Mouse (Mus musculus) liver, postnatal 0 days (tissue): ENCODE data around the gene Rad23a. TPM values are rescaled to one million over a fixed set of nuclear protein-coding genes. Genes with fewer than 3 reads are reported as not detected.

ENCODE experiments used
- ATAC-seq: fragments of 200-750 bp; cut with Nextera tagmentation; 2 replicates; pipeline ENCODE4 v1.8.0; 2017; ENCODE audit warnings: mild to moderate bottlenecking, moderate library complexity
- DNase-seq: peaks from one replicate; pipeline ENCODE4 v3.0.0-alpha.2; 2016
- H3K27ac ChIP-seq: fragments of 300-500 bp; sonication (generic); 2 replicates; pipeline ENCODE4 v1.5.1; 2014; ENCODE audit warnings: antibody characterized with exemption, moderate library complexity, mild to moderate bottlenecking, low read depth
- H3K27me3 ChIP-seq: fragments of 300-500 bp; sonication (generic); 2 replicates; pipeline ENCODE4 v1.6.1; 2014; ENCODE audit warnings: low read length, control low read depth, mixed read lengths; ENCODE audit not compliant: insufficient read depth
- H3K36me3 ChIP-seq: fragments of 300-500 bp; sonication (generic); replicated peaks from 2 replicates; pipeline ENCODE4 v1.6.1; 2014; ENCODE audit warnings: mild to moderate bottlenecking, control low read depth, low read length, moderate library complexity, mixed read lengths; ENCODE audit not compliant: insufficient read depth
- H3K4me1 ChIP-seq: fragments of 300-500 bp; sonication (generic); 2 replicates; pipeline ENCODE4 v1.6.1; 2014; ENCODE audit warnings: antibody characterized with exemption, mild to moderate bottlenecking, control low read depth; ENCODE audit not compliant: insufficient read depth
- H3K4me2 ChIP-seq: fragments of 300-500 bp; sonication (generic); 2 replicates; pipeline ENCODE4 v1.6.1; 2014; ENCODE audit warnings: low read depth, mild to moderate bottlenecking, low read length, moderate library complexity, mixed read lengths
- H3K4me3 ChIP-seq: fragments of 300-500 bp; sonication (generic); 2 replicates; pipeline ENCODE4 v1.5.1; 2014; ENCODE audit warnings: low read depth, low read length
- H3K9ac ChIP-seq: fragments of 300-500 bp; sonication (generic); replicated peaks from 2 replicates; pipeline ENCODE4 v1.6.1; 2014; ENCODE audit warnings: mild to moderate bottlenecking, moderate library complexity
- H3K9me3 ChIP-seq: fragments of 300-500 bp; sonication (generic); 2 replicates; pipeline ENCODE4 v1.6.1; 2016; ENCODE audit warnings: mild to moderate bottlenecking, control low read depth, low read length, mixed read lengths
- CTCF ChIP-seq: sonication (generic); IDR thresholded peaks from 2 replicates; pipeline ENCODE4 v1.5.1; 2016; ENCODE audit warnings: antibody characterized with exemption, low read depth
- EP300 ChIP-seq: IDR thresholded peaks from 2 replicates; pipeline ENCODE4 v1.6.1; 2016; ENCODE audit warnings: antibody characterized with exemption, low read depth, mild to moderate bottlenecking
- WGBS: fragments of 180-500 bp; shearing (Covaris S2); extraction: QIAGEN DNeasy Blood & Tissue Kit; methylation state at CpG from one replicate; pipeline ENCODE4 v1.1.7; 2014; ENCODE audit not compliant: insufficient replicate concordance; 5-methylcytosine and 5-hydroxymethylcytosine counted together
- polyA plus RNA-seq: library from polyadenylated mRNA; unstranded; fragments of >200 nt; fragmentation: Nextera tagmentation; extraction: Ambion mirVana; gene quantifications from 2 replicates; pipeline ENCODE4 v1.2.1, GENCODE M21; 2015

The Rad23a gene
- polyA plus RNA-seq, 1 experiment from 2014 or later: 164 TPM

GRCm38 (mm10) chr8:84874339-84874738 lies 33.9 kb upstream of the Rad23a start:
- H3K36me3 ChIP-seq: peaks cover 2% of the 10 kb centered on the region; the same call in 1 of the 2 replicates
- H3K9me3 ChIP-seq: no peaks in the 10 kb centered on the region
- 0 out of 2 replicates have a peak, but pooled peaks have one; percentile 6 for TF ChIP-seq CTCF
- no peak for TF ChIP-seq EP300
- WGBS: 61% methylated on average over 3 of the region's 3 CpGs
- H3K27me3 ChIP-seq: no peaks in the 10 kb centered on the region
- no peak overlapping the region; the same call in 1 of the 2 replicates for H3K27ac ChIP-seq
- no peak overlapping the region for H3K4me3 ChIP-seq
- H3K4me2 ChIP-seq: no peak overlapping the region
- ATAC-seq (no peak), DNase-seq (no peak)
- H3K4me1 ChIP-seq: peaks cover 27% of the 10 kb centered on the region
- H3K9ac ChIP-seq: no peak overlapping the region

- WGBS: 75% methylated on average over 4 of the region's 4 CpGs
- Histone ChIP-seq H3K4me3 (peak overlapping the region; percentile 52), H3K27me3 (no peaks in the 10 kb centered on the region), H3K4me2 (peak overlapping the region; percentile 99), H3K27ac (no peak overlapping the region), H3K9ac (0 out of 2 replicates have a peak overlapping the region, but pooled peaks have one; percentile 62), H3K4me1 (peaks cover 27% of the 10 kb centered on the region), H3K36me3 (peaks cover 14% of the 10 kb centered on the region), H3K9me3 (no peaks in the 10 kb centered on the region)
- DNase-seq (no peak), ATAC-seq (no peak)
- TF ChIP-seq CTCF: no peak
- no peak for TF ChIP-seq EP300
These were observed 32.6 kb upstream of the Rad23a start for GRCm38 (mm10) chr8:84873016-84873415.

- peak; percentile 63 for ATAC-seq
- TF ChIP-seq EP300 (no peak), CTCF (no peak)
These were observed 32.0 kb upstream of the Rad23a start for GRCm38 (mm10) chr8:84872309-84872965.

GRCm38 (mm10) chr8:84871376-84872308 lies 31.2 kb upstream of the Rad23a start, which contains the start of gene Syce2:
TSS of gene Syce2 (plus strand) at chr8:84872111.
- Histone ChIP-seq H3K9me3 (no peaks in the 10 kb centered on the region), H3K27ac (peak within 1 kb of the TSS; percentile 73), H3K4me1 (peaks cover 27% of the 10 kb centered on the region), H3K36me3 (peaks cover 28% of the 10 kb centered on the region), H3K27me3 (no peaks in the 10 kb centered on the region), H3K4me2 (peak within 1 kb of the TSS; percentile 99), H3K4me3 (peak within 1 kb of the TSS; percentile 52), H3K9ac (peak within 1 kb of the TSS; percentile 62)
- TF ChIP-seq CTCF (peak; percentile 75), EP300 (0 out of 2 replicates have a peak, but pooled peaks have one; percentile 23)
- peak; percentile 93 for DNase-seq
- ATAC-seq: peak; percentile 84
- 8% methylated on average over 40 of the region's 46 CpGs for WGBS

More at GRCm38 (mm10) chr8:84872309-84872965, 32.0 kb upstream of the Rad23a start:
- H3K4me1 ChIP-seq: peaks cover 27% of the 10 kb centered on the region
- H3K36me3 ChIP-seq: peaks cover 20% of the 10 kb centered on the region
- H3K27me3 ChIP-seq: no peaks in the 10 kb centered on the region
- H3K27ac ChIP-seq: peak overlapping the region; percentile 73
- WGBS: 3% methylated on average over 50 of the region's 54 CpGs
- peak overlapping the region; percentile 52 for H3K4me3 ChIP-seq
- peak overlapping the region; percentile 99 for H3K4me2 ChIP-seq
- no peaks in the 10 kb centered on the region for H3K9me3 ChIP-seq
- peak; percentile 68 for DNase-seq
- H3K9ac ChIP-seq: peak overlapping the region; percentile 62

- no peak for TF ChIP-seq CTCF
- TF ChIP-seq EP300: no peak
These were observed 16.5 kb upstream of the Rad23a start, which contains the start of gene Farsa for GRCm38 (mm10) chr8:84856864-84857441. TSS of gene Farsa (plus strand) at chr8:84856989.

More at GRCm38 (mm10) chr8:84856864-84857441, 16.5 kb upstream of the Rad23a start, which contains the start of gene Farsa:
- no peaks in the 10 kb centered on the region for H3K27me3 ChIP-seq
- peaks cover 26% of the 10 kb centered on the region for H3K36me3 ChIP-seq
- H3K27ac ChIP-seq: peak within 1 kb of the TSS; percentile 92
- H3K4me3 ChIP-seq: peak within 1 kb of the TSS; percentile 89
- H3K4me2 ChIP-seq: peak within 1 kb of the TSS; percentile 87
- ATAC-seq: peak; percentile 96
- H3K9me3 ChIP-seq: no peaks in the 10 kb centered on the region
- peaks cover 14% of the 10 kb centered on the region for H3K4me1 ChIP-seq
- peak within 1 kb of the TSS; percentile 83 for H3K9ac ChIP-seq
- DNase-seq: peak; percentile 94
- WGBS: 1% methylated on average over 39 of the region's 39 CpGs
